Mouse (Mus musculus): Measurements from ENCODE around the gene A930009A15Rik. TPM values are rescaled to one million over a fixed set of nuclear protein-coding genes. Genes with fewer than 3 reads are reported as not detected.

The A930009A15Rik gene
- polyA plus RNA-seq, 1 experiment from 2014 or later = not detected

- no peak for ATAC-seq (ENCODE audit: insufficient number of reproducible peaks, insufficient read depth, low FRiP score, low read depth)
These were observed 19.5 kb upstream of the A930009A15Rik start for GRCm38 (mm10) chr10:115550253-115550652.

GRCm38 (mm10) chr10:115551069-115551468, 18.7 kb upstream of the A930009A15Rik start:
- H3K4me3 ChIP-seq (ENCODE audit: control insufficient read depth in 1 of 2, insufficient read depth in 1 of 2, low read depth in 1 of 2, low read length in 2 of 2) = no peak overlapping the region
- H3K27ac ChIP-seq (replicated peaks in 1 of 2; ENCODE audit: control insufficient read depth in 1 of 2, insufficient read depth in 1 of 2, low read depth in 2 of 2, low read length in 2 of 2) = no peak overlapping the region
- 61% methylated on average over 3 of the region's 3 CpGs for WGBS
- H3K36me3 ChIP-seq (ENCODE audit: control insufficient read depth, insufficient read depth, low read length) = no peaks in the 10 kb centered on the region
- H3K4me2 ChIP-seq (ENCODE audit: low read length) = no peak overlapping the region
- H3K4me1 ChIP-seq (ENCODE audit: control insufficient read depth in 2 of 2, insufficient read depth in 2 of 2, low read length in 2 of 2) = no peaks in the 10 kb centered on the region
- ATAC-seq (ENCODE audit: insufficient number of reproducible peaks, insufficient read depth, low FRiP score, low read depth) = no peak
- no peak overlapping the region for H3K9ac ChIP-seq (ENCODE audit: low read length)
- no peaks in the 10 kb centered on the region for H3K9me3 ChIP-seq (ENCODE audit: control insufficient read depth, low read length)
- H3K27me3 ChIP-seq (ENCODE audit: control insufficient read depth, insufficient read depth, low read length) = no peaks in the 10 kb centered on the region

More at GRCm38 (mm10) chr10:115550253-115550652, 19.5 kb upstream of the A930009A15Rik start:
- H3K4me1 ChIP-seq (ENCODE audit: control insufficient read depth in 2 of 2, insufficient read depth in 2 of 2, low read length in 2 of 2) = no peaks in the 10 kb centered on the region
- no peak overlapping the region for H3K27ac ChIP-seq (replicated peaks in 1 of 2; ENCODE audit: control insufficient read depth in 1 of 2, insufficient read depth in 1 of 2, low read depth in 2 of 2, low read length in 2 of 2)
- H3K36me3 ChIP-seq (ENCODE audit: control insufficient read depth, insufficient read depth, low read length) = no peaks in the 10 kb centered on the region
- no peaks in the 10 kb centered on the region for H3K9me3 ChIP-seq (ENCODE audit: control insufficient read depth, low read length)
- no peak overlapping the region for H3K9ac ChIP-seq (ENCODE audit: low read length)
- 74% methylated on average over 7 of the region's 7 CpGs for WGBS
- H3K27me3 ChIP-seq (ENCODE audit: control insufficient read depth, insufficient read depth, low read length) = no peaks in the 10 kb centered on the region
- H3K4me3 ChIP-seq (ENCODE audit: control insufficient read depth in 1 of 2, insufficient read depth in 1 of 2, low read depth in 1 of 2, low read length in 2 of 2) = no peak overlapping the region
- H3K4me2 ChIP-seq (ENCODE audit: low read length) = no peak overlapping the region

GRCm38 (mm10) chr10:115553352-115554113, 16.3 kb upstream of the A930009A15Rik start:
- H3K4me2 ChIP-seq (ENCODE audit: low read length) = no peak overlapping the region
- WGBS = 79% methylated on average over 11 of the region's 11 CpGs
- no peak overlapping the region for H3K9ac ChIP-seq (ENCODE audit: low read length)

DNA sequence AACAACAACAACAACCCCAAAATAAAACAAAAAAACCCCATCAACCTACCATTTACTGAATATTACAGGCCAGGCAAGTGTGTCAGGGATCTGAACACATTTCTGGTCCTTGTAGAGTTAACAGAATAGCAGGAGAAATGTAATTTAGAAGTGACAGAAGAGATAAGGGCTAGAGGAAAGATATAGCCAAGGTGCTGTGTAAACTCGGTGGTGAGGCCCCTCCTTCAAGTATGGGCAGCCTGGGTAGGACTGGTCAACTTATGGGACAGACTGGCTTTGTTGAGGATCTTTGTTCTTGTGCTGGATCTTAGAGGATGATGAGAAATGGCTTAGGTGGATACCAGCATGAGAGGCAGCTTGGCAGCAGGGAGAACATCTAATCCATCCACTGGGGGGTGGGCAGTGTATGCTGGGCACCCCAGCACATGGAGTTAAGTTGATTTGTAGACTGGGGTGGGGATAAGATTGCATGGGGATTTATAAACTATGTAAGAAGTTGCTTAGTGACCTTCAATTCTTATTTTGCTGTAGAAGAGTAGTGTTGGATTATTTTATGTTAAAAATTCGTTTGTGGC, 14.5 kb upstream of the A930009A15Rik start:
- H3K36me3 ChIP-seq (ENCODE audit: control insufficient read depth, insufficient read depth, low read length) = no peaks in the 10 kb centered on the region
- H3K4me1 ChIP-seq (ENCODE audit: control insufficient read depth in 2 of 2, insufficient read depth in 2 of 2, low read length in 2 of 2) = no peaks in the 10 kb centered on the region

More at GRCm38 (mm10) chr10:115553352-115554113, 16.3 kb upstream of the A930009A15Rik start:
- no peak for ATAC-seq (ENCODE audit: insufficient number of reproducible peaks, insufficient read depth, low FRiP score, low read depth)
- no peak overlapping the region for H3K4me3 ChIP-seq (ENCODE audit: control insufficient read depth in 1 of 2, insufficient read depth in 1 of 2, low read depth in 1 of 2, low read length in 2 of 2)
- no peaks in the 10 kb centered on the region for H3K4me1 ChIP-seq (ENCODE audit: control insufficient read depth in 2 of 2, insufficient read depth in 2 of 2, low read length in 2 of 2)
- H3K27me3 ChIP-seq (ENCODE audit: control insufficient read depth, insufficient read depth, low read length) = no peaks in the 10 kb centered on the region
- no peak overlapping the region for H3K27ac ChIP-seq (replicated peaks in 1 of 2; ENCODE audit: control insufficient read depth in 1 of 2, insufficient read depth in 1 of 2, low read depth in 2 of 2, low read length in 2 of 2)
- no peaks in the 10 kb centered on the region for H3K36me3 ChIP-seq (ENCODE audit: control insufficient read depth, insufficient read depth, low read length)
- no peaks in the 10 kb centered on the region for H3K9me3 ChIP-seq (ENCODE audit: control insufficient read depth, low read length)

GRCm38 (mm10) chr10:115556738-115557242, 13.0 kb upstream of the A930009A15Rik start:
- Histone ChIP-seq H3K36me3 (ENCODE audit: control insufficient read depth, insufficient read depth, low read length) (no peaks in the 10 kb centered on the region), H3K4me1 (ENCODE audit: control insufficient read depth in 2 of 2, insufficient read depth in 2 of 2, low read length in 2 of 2) (no peaks in the 10 kb centered on the region), H3K9ac (ENCODE audit: low read length) (no peak overlapping the region), H3K27ac (replicated peaks in 1 of 2; ENCODE audit: control insufficient read depth in 1 of 2, insufficient read depth in 1 of 2, low read depth in 2 of 2, low read length in 2 of 2) (no peak overlapping the region), H3K27me3 (ENCODE audit: control insufficient read depth, insufficient read depth, low read length) (no peaks in the 10 kb centered on the region), H3K4me2 (ENCODE audit: low read length) (no peak overlapping the region), H3K4me3 (ENCODE audit: control insufficient read depth in 1 of 2, insufficient read depth in 1 of 2, low read depth in 1 of 2, low read length in 2 of 2) (no peak overlapping the region), H3K9me3 (ENCODE audit: control insufficient read depth, low read length) (no peaks in the 10 kb centered on the region)
- no peak for ATAC-seq (ENCODE audit: insufficient number of reproducible peaks, insufficient read depth, low FRiP score, low read depth)
- 50% methylated on average over 12 of the region's 12 CpGs for WGBS

More for the DNA sequence above, 14.5 kb upstream of the A930009A15Rik start:
- 26% methylated on average over 2 of the region's 2 CpGs for WGBS
- no peak overlapping the region for H3K9ac ChIP-seq (ENCODE audit: low read length)
- H3K9me3 ChIP-seq (ENCODE audit: control insufficient read depth, low read length) = no peaks in the 10 kb centered on the region
- ATAC-seq (ENCODE audit: insufficient number of reproducible peaks, insufficient read depth, low FRiP score, low read depth) = no peak
- H3K4me2 ChIP-seq (ENCODE audit: low read length) = no peak overlapping the region
- H3K27me3 ChIP-seq (ENCODE audit: control insufficient read depth, insufficient read depth, low read length) = no peaks in the 10 kb centered on the region
- H3K27ac ChIP-seq (replicated peaks in 1 of 2; ENCODE audit: control insufficient read depth in 1 of 2, insufficient read depth in 1 of 2, low read depth in 2 of 2, low read length in 2 of 2) = no peak overlapping the region
- no peak overlapping the region for H3K4me3 ChIP-seq (ENCODE audit: control insufficient read depth in 1 of 2, insufficient read depth in 1 of 2, low read depth in 1 of 2, low read length in 2 of 2)

DNA sequence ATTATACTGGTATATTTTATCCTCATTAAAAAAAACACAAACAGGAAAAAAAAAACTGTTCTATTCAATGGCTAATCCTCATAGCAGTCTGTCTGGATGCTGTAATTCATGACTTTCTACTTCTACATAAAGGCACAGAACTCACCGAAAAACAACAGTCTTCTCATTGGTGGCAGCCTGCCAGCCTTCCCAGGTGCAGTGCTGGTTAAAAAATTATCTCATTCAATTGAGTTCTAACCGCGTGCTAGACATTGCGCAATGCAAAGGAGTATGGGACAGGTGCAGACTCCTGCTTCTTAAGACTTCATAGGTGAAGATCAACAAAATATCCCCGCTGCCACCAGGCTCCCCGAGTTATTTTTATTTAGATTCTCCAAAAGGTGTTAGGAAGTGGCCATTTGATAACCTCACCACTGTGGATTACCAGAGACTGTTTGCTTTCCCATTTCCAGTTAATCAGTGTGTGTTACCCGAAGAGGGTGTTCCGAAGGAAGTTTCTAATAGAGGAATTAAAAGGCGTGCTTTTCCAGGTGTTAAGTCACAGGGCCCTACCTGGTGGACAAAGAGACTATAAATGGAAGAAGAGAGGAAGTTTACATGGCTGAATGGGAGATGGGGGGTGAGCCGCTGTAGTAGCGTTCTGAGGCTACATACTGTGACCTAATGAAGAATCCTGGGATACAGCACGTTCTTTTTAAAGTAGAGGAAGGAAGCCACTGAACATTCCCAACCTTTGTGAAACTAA, 8.5 kb upstream of the A930009A15Rik start:
- H3K4me1 ChIP-seq (ENCODE audit: control insufficient read depth in 2 of 2, insufficient read depth in 2 of 2, low read length in 2 of 2) = no peaks in the 10 kb centered on the region
- no peaks in the 10 kb centered on the region for H3K36me3 ChIP-seq (ENCODE audit: control insufficient read depth, insufficient read depth, low read length)
- no peak overlapping the region for H3K4me3 ChIP-seq (ENCODE audit: control insufficient read depth in 1 of 2, insufficient read depth in 1 of 2, low read depth in 1 of 2, low read length in 2 of 2)
- no peak overlapping the region for H3K4me2 ChIP-seq (ENCODE audit: low read length)
- 59% methylated on average over 12 of the region's 12 CpGs for WGBS
- no peak for ATAC-seq (ENCODE audit: insufficient number of reproducible peaks, insufficient read depth, low FRiP score, low read depth)
- no peak overlapping the region for H3K9ac ChIP-seq (ENCODE audit: low read length)
- no peak overlapping the region for H3K27ac ChIP-seq (replicated peaks in 1 of 2; ENCODE audit: control insufficient read depth in 1 of 2, insufficient read depth in 1 of 2, low read depth in 2 of 2, low read length in 2 of 2)
- H3K9me3 ChIP-seq (ENCODE audit: control insufficient read depth, low read length) = no peaks in the 10 kb centered on the region
- no peaks in the 10 kb centered on the region for H3K27me3 ChIP-seq (ENCODE audit: control insufficient read depth, insufficient read depth, low read length)

- WGBS = 82% methylated on average over 4 of the region's 4 CpGs
- H3K4me2 ChIP-seq (ENCODE audit: low read length) = no peak overlapping the region
- no peaks in the 10 kb centered on the region for H3K36me3 ChIP-seq (ENCODE audit: control insufficient read depth, insufficient read depth, low read length)
- H3K27me3 ChIP-seq (ENCODE audit: control insufficient read depth, insufficient read depth, low read length) = no peaks in the 10 kb centered on the region
- no peaks in the 10 kb centered on the region for H3K9me3 ChIP-seq (ENCODE audit: control insufficient read depth, low read length)
- H3K4me3 ChIP-seq (ENCODE audit: control insufficient read depth in 1 of 2, insufficient read depth in 1 of 2, low read depth in 1 of 2, low read length in 2 of 2) = no peak overlapping the region
- no peak overlapping the region for H3K9ac ChIP-seq (ENCODE audit: low read length)
- H3K27ac ChIP-seq (replicated peaks in 1 of 2; ENCODE audit: control insufficient read depth in 1 of 2, insufficient read depth in 1 of 2, low read depth in 2 of 2, low read length in 2 of 2) = no peak overlapping the region
- no peaks in the 10 kb centered on the region for H3K4me1 ChIP-seq (ENCODE audit: control insufficient read depth in 2 of 2, insufficient read depth in 2 of 2, low read length in 2 of 2)
- ATAC-seq (ENCODE audit: insufficient number of reproducible peaks, insufficient read depth, low FRiP score, low read depth) = no peak
These were observed 6.7 kb upstream of the A930009A15Rik start for GRCm38 (mm10) chr10:115562911-115563686.

Measured in heart, embryonic 14.5 days (tissue).